Mouse (Mus musculus) CH12.LX (cell line): Measurements from ENCODE around the gene Mnd1. TPM values are rescaled to one million over a fixed set of nuclear protein-coding genes. Genes with fewer than 3 reads are reported as not detected.

Experiments used
- DNase-seq: peaks from one replicate; pipeline ENCODE4 v3.0.0-alpha.2; 2013; ENCODE audit errors: extremely low read depth
- H3K27ac ChIP-seq: 2 replicates; pipeline ENCODE4 v1.5.1; 2012; ENCODE audit warnings: low read depth, mild to moderate bottlenecking, control low read depth, moderate library complexity; ENCODE audit not compliant: insufficient read depth
- H3K27me3 ChIP-seq: replicated peaks from 2 replicates; pipeline ENCODE3; 2012; ENCODE audit warnings: inconsistent platforms
- H3K36me3 ChIP-seq, 2 experiments: replicated peaks in 1 of 2; 2 replicates each; pipeline versions ENCODE3 to v1.6.1; 2012; ENCODE audit warnings: inconsistent platforms in 1 of 2, low read length in 1 of 2, mild to moderate bottlenecking in 1 of 2, mixed read lengths in 1 of 2, moderate library complexity in 1 of 2; ENCODE audit not compliant: control insufficient read depth in 1 of 2, insufficient read depth in 1 of 2
- H3K4me1 ChIP-seq, 2 experiments: 2 replicates each; pipeline ENCODE4 v1.6.1; 2012; ENCODE audit warnings: inconsistent platforms in 1 of 2, moderate library complexity in 1 of 2; ENCODE audit not compliant: insufficient read depth in 2 of 2, control insufficient read depth in 1 of 2
- H3K4me2 ChIP-seq: 2 replicates; pipeline ENCODE4 v1.6.1; 2012; ENCODE audit warnings: low read depth, mild to moderate bottlenecking, control low read depth; ENCODE audit not compliant: poor library complexity, insufficient read depth, severe bottlenecking
- H3K4me3 ChIP-seq, 3 experiments: fragments of 150-350 bp in 1 of 3; sonication (generic) in 1 of 3; replicated peaks in 1 of 3; 2 replicates each; pipeline versions ENCODE3 to v1.5.1; 2011 to 2012; ENCODE audit warnings: low read depth in 2 of 3, low read length in 2 of 3, mild to moderate bottlenecking in 2 of 3, moderate library complexity in 2 of 3, control low read depth in 1 of 3, improper control_type of control experiment in 1 of 3, inconsistent platforms in 1 of 3, mixed read lengths in 1 of 3; ENCODE audit not compliant: poor library complexity in 1 of 3
- H3K79me2 ChIP-seq: replicated peaks from 2 replicates; pipeline ENCODE4 v1.6.1; 2012; ENCODE audit warnings: mild to moderate bottlenecking, moderate library complexity; ENCODE audit not compliant: control insufficient read depth, poor library complexity, insufficient read depth, severe bottlenecking; ENCODE audit errors: extremely low read depth
- H3K9ac ChIP-seq: 2 replicates; pipeline ENCODE4 v1.6.1; 2012; ENCODE audit warnings: low read depth, mild to moderate bottlenecking, control low read depth, moderate library complexity; ENCODE audit not compliant: insufficient read depth
- H3K9me3 ChIP-seq: replicated peaks from 2 replicates; pipeline ENCODE3; 2012; ENCODE audit warnings: low read length, inconsistent platforms, mixed read lengths
- BHLHE40 ChIP-seq: IDR thresholded peaks from 2 replicates; pipeline ENCODE4 v1.6.1; 2011; ENCODE audit warnings: mild to moderate bottlenecking, low read depth, low read length, improper control_type of control experiment
- CHD1 ChIP-seq: IDR thresholded peaks from 2 replicates; pipeline ENCODE4 v1.6.1; 2012; ENCODE audit warnings: low read depth, low read length, improper control_type of control experiment, inconsistent platforms
- CHD2 ChIP-seq: IDR thresholded peaks from 2 replicates; pipeline ENCODE4 v1.6.1; 2011; ENCODE audit warnings: low read length, improper control_type of control experiment
- E2F4 ChIP-seq: IDR thresholded peaks from 2 replicates; pipeline ENCODE4 v1.6.1; 2011; ENCODE audit warnings: low read depth, low read length, improper control_type of control experiment; ENCODE audit not compliant: insufficient replicate concordance
- GABPA ChIP-seq: IDR thresholded peaks from 2 replicates; pipeline ENCODE4 v1.6.1; 2012; ENCODE audit warnings: low read depth, low read length, improper control_type of control experiment, inconsistent platforms; ENCODE audit not compliant: insufficient replicate concordance
- HCFC1 ChIP-seq: IDR thresholded peaks from 2 replicates; pipeline ENCODE4 v1.6.1; 2012; ENCODE audit warnings: low read depth, mild to moderate bottlenecking, inconsistent platforms, low read length, improper control_type of control experiment
- IRF4 ChIP-seq: IDR thresholded peaks from 2 replicates; pipeline ENCODE4 v1.6.1; 2014; ENCODE audit warnings: low read depth, mild to moderate bottlenecking, inconsistent platforms, low read length, improper control_type of control experiment
- JUND ChIP-seq: conservative IDR thresholded peaks from 2 replicates; pipeline ENCODE4 v1.6.1; 2011; ENCODE audit warnings: low read depth, low read length, improper control_type of control experiment
- KAT2A ChIP-seq: IDR thresholded peaks from 2 replicates; pipeline ENCODE4 v1.6.1; 2012; ENCODE audit warnings: low read length, improper control_type of control experiment, inconsistent platforms; ENCODE audit not compliant: insufficient replicate concordance
- MAX ChIP-seq: IDR thresholded peaks from 2 replicates; pipeline ENCODE4 v1.6.1; 2011; ENCODE audit warnings: low read length, improper control_type of control experiment
- MAZ ChIP-seq: IDR thresholded peaks from 2 replicates; pipeline ENCODE4 v1.6.1; 2012; ENCODE audit warnings: low read depth, mild to moderate bottlenecking, inconsistent platforms, low read length, improper control_type of control experiment, moderate library complexity
- MEF2A ChIP-seq: IDR thresholded peaks from 2 replicates; pipeline ENCODE4 v1.6.1; 2014; ENCODE audit warnings: low read depth, mild to moderate bottlenecking, inconsistent platforms, low read length, improper control_type of control experiment, borderline replicate concordance
- MXI1 ChIP-seq: IDR thresholded peaks from 2 replicates; pipeline ENCODE4 v1.6.1; 2011; ENCODE audit warnings: mild to moderate bottlenecking, low read depth, low read length, improper control_type of control experiment
- NELFE ChIP-seq: IDR thresholded peaks from 2 replicates; pipeline ENCODE4 v1.6.1; 2011; ENCODE audit warnings: low read depth, low read length, improper control_type of control experiment
- NRF1 ChIP-seq: IDR thresholded peaks from 2 replicates; pipeline ENCODE4 v1.6.1; 2014; ENCODE audit warnings: low read depth, mild to moderate bottlenecking, inconsistent platforms, low read length, improper control_type of control experiment, moderate library complexity
- POLR2AphosphoS2 ChIP-seq: IDR thresholded peaks from 2 replicates; pipeline ENCODE4 v1.6.1; 2011; ENCODE audit warnings: low read depth, low read length, improper control_type of control experiment
- SIN3A ChIP-seq: IDR thresholded peaks from 2 replicates; pipeline ENCODE4 v1.6.1; 2012; ENCODE audit warnings: low read length, improper control_type of control experiment, inconsistent platforms
- SMC3 ChIP-seq: IDR thresholded peaks from 2 replicates; pipeline ENCODE4 v1.6.1; 2011; ENCODE audit warnings: low read depth, low read length, improper control_type of control experiment
- TBP ChIP-seq: conservative IDR thresholded peaks from 2 replicates; pipeline ENCODE4 v1.6.1; 2011; ENCODE audit warnings: low read depth, low read length, improper control_type of control experiment
- TCF12 ChIP-seq: IDR thresholded peaks from 2 replicates; pipeline ENCODE4 v1.6.1; 2014; ENCODE audit warnings: low read depth, mild to moderate bottlenecking, inconsistent platforms, low read length, improper control_type of control experiment
- UBTF ChIP-seq: IDR thresholded peaks from 2 replicates; pipeline ENCODE4 v1.6.1; 2012; ENCODE audit warnings: low read depth, mild to moderate bottlenecking, inconsistent platforms, low read length, improper control_type of control experiment, moderate library complexity
- ZC3H11A ChIP-seq: IDR thresholded peaks from 2 replicates; pipeline ENCODE4 v1.6.1; 2012; ENCODE audit warnings: low read depth, mild to moderate bottlenecking, inconsistent platforms, low read length, improper control_type of control experiment
- ZMIZ1 ChIP-seq: IDR thresholded peaks from 2 replicates; pipeline ENCODE4 v1.6.1; 2012; ENCODE audit warnings: low read depth, mild to moderate bottlenecking, inconsistent platforms, low read length, improper control_type of control experiment
- dilution Hi-C: fragments of 300-500 bp; cut with MboI; formaldehyde crosslinking; loops from 2 replicates; pipeline ENCODE4 v1.14.3; 2020; ENCODE audit warnings: low sequenced_read_pairs; ENCODE audit not compliant: extremely low pct_unique_long_range_greater_than_20kb, extremely low pct_ligation_motif_present
- in situ Hi-C: fragments of 300-500 bp; cut with MboI; formaldehyde crosslinking; loops from 3 replicates; pipeline ENCODE4 v1.14.3; 2019; ENCODE audit warnings: low sequenced_read_pairs, low pct_ligation_motif_present, low pct_unique_long_range_greater_than_20kb, mixed read lengths
- polyA plus RNA-seq: library from polyadenylated mRNA; unstranded; fragments of >175 nt; gene quantifications from 2 replicates; pipeline ENCODE4 v1.2.1, GENCODE M21; 2012; ENCODE audit warnings: low read depth; ENCODE audit not compliant: insufficient read length
- total RNA-seq, 2 experiments: library from RNA; depleted of rRNA; stranded (reverse); fragments of 300-350 nt in 1 of 2; fragments of >200 nt in 1 of 2; gene quantifications; 2 replicates each; pipeline ENCODE4 v1.2.3; 2012 to 2014

The Mnd1 gene
- total and polyA plus RNA-seq, 3 experiments = 14.2 to 23.1 (median 19.0) TPM

DNA sequence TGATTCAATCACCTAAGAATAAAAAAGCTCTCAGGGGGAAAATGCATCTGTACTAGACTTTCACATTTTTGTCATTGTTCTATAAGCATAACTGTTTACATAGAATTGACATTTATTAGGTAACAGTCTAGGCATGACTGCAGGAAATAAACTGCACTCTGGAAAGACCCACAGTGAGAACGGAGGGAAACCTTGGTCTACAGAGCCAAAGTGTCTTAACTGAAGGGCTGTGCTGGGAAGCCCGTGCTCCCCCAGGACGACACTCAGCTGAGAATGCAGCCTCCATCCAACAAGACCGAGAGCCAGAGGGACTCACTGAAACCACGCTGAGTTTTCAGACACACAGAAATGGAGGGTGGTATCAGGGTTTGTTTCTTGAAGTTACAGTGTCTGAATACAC lies 24.8 kb downstream of the Mnd1 start:
- dilution Hi-C loops = no loop called here
- in situ Hi-C loops = no loop called here
- TF ChIP-seq CHD1 (no peak), TBP (no peak), ZC3H11A (no peak), MAZ (no peak), GABPA (no peak), CHD2 (no peak), HCFC1 (no peak), MAX (no peak), NELFE (no peak), E2F4 (no peak), MEF2A (no peak), ZMIZ1 (no peak), BHLHE40 (no peak), IRF4 (no peak), NRF1 (no peak), KAT2A (no peak), MXI1 (no peak), SMC3 (no peak), TCF12 (no peak)
- Histone ChIP-seq H3K27ac (no peak overlapping the region), H3K4me1 (peaks cover 6 to 30% of the 10 kb centered on the region in 2 experiments; a peak in 3 of 4 replicates), H3K9ac (no peak overlapping the region), H3K9me3 (no peaks in the 10 kb centered on the region), H3K79me2 (no peaks in the 10 kb centered on the region), H3K27me3 (no peaks in the 10 kb centered on the region), H3K4me2 (no peak overlapping the region), H3K4me3 (no peak overlapping the region), H3K36me3 (peaks cover 3 to 38% of the 10 kb centered on the region in 2 experiments)
- no peak for DNase-seq

DNA sequence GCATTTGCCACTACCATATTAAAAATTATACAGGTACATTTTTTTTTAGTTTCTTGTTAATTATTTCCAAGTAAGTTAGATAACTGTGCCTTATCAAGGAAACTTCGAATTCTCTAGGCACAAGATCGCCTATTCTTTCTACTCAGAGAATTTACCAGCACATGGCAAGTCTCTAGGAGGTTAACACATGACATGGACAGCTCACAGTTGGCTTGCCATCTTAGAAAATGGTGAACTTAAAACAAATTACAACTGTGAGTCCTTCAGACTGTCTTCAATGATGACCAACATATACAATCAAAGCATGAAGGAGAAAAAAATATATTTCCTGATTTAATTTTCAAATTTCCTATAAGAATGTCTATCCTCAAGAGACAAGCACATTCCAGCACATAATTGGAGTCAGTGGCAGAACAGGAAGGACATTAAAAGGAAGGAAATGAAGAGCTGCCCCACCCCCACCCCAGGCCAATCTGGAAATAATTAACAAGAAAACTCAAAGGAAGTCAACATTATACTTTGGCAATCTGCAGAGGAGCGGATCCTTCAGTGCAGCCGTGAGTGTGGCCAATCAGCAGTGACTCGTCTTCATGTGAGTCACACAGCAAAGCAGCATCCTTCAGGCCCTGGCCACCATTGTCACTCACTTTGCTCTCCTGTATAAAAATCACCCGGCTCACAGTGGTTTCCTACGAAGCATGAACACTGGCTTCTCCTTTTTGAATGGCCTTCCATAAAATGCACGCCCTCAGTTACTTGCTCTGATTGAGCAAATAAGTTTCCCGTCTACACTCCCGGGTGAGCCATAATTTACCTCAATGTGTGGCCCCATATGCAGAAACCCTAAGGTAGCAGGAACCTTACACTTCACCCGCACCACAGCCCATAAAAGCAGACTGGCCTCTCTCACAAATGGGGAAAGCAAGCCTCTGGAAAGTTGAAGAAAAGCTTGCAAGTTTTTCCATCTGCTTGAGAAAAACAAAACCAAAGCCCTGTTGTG lies 26.4 kb downstream of the Mnd1 start:
- dilution Hi-C loops = no loop called here
- TF ChIP-seq JUND = no peak
- no peak for TF ChIP-seq E2F4
- no peak for TF ChIP-seq UBTF
- TF ChIP-seq HCFC1 = no peak
- no peak for TF ChIP-seq BHLHE40
- TF ChIP-seq TBP = no peak
- TF ChIP-seq MAX = no peak
- no peak for TF ChIP-seq MXI1
- TF ChIP-seq CHD1 = no peak
- no peak for TF ChIP-seq SIN3A
- TF ChIP-seq CHD2 = no peak
- no peak for TF ChIP-seq POLR2AphosphoS2
- TF ChIP-seq, all 38 proteins: peak for 0
- H3K79me2 ChIP-seq = no peaks in the 10 kb centered on the region
- no peak for DNase-seq
- H3K4me2 ChIP-seq = no peak overlapping the region
- H3K9me3 ChIP-seq = no peaks in the 10 kb centered on the region
- H3K36me3 ChIP-seq = peaks cover 3 to 29% of the 10 kb centered on the region in 2 experiments
- in situ Hi-C loops = no loop called here
- no peak overlapping the region for H3K27ac ChIP-seq
- H3K4me3 ChIP-seq = no peak overlapping the region
- H3K9ac ChIP-seq = no peak overlapping the region
- no peaks in the 10 kb centered on the region for H3K27me3 ChIP-seq
- H3K4me1 ChIP-seq = peaks cover 8 to 26% of the 10 kb centered on the region in 2 experiments; a peak in 3 of 4 replicates
